Mouse (Mus musculus) ES-E14 (cell line): ENCODE measurements at regions not wholly inside any gene's neighbourhood (a gene's known extent, or its start where the extent isn't known, plus 50 kb on each side); places are given as distances from the start of the nearest gene placed in this dataset.

Experiments used
- HCFC1 ChIP-seq: IDR thresholded peaks from 2 replicates; pipeline ENCODE4 v1.6.1; 2012; ENCODE audit warnings: low read length, inconsistent platforms, borderline replicate concordance; ENCODE audit not compliant: insufficient read depth
- MAFK ChIP-seq: IDR thresholded peaks from 2 replicates; pipeline ENCODE4 v1.6.1; 2014; ENCODE audit warnings: mild to moderate bottlenecking, low read depth, low read length, inconsistent platforms; ENCODE audit not compliant: insufficient read depth
- ZC3H11A ChIP-seq: IDR thresholded peaks from 2 replicates; pipeline ENCODE4 v1.6.1; 2012; ENCODE audit warnings: low read depth, mild to moderate bottlenecking, inconsistent platforms, low read length, borderline replicate concordance
- ZNF384 ChIP-seq: IDR thresholded peaks from 2 replicates; pipeline ENCODE4 v1.6.1; 2012; ENCODE audit warnings: low read depth, low read length, inconsistent platforms

DNA sequence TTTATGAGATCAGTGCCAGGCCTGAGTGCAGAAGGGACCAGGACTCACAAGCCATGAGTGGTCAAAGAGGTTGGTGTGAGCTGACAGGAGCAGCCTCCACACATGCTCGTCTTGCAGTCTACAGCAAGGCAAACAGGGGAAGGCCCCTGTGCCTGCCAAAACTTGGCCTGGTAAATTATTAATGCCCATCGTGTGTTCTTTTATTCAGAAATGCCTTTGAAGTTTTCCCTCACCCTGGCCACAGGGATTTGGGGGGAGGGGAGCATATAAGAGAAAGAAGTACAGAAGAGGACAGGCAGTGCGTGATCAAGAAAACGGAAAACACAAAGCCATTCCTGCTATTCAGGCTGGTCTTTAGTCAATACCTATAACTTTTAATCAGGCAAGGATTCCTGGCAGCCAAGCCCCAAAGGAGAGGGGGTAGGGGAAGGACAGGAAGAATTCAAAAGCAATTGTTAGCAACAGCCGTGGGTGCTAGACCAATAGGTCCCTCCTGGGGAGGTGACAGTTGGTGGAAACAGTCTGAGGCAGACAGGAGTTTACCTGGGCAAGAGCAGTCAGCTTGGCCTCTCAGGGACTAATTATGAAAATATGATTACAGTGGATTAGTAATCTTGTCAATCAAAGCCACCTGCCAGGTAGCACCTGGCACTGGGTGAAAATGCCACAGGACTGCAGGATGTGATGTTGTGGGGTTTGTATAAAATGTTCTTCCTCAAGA lies 357.4 kb upstream of the Rack1 start:
- TF ChIP-seq ZC3H11A (no peak), ZNF384 (no peak), MAFK (no peak), HCFC1 (no peak)
